Mouse (Mus musculus) liver, adult (tissue): ENCODE results near the gene Arhgap15.

Source experiments
- GATA4 ChIP-seq: IDR thresholded peaks from 2 replicates; pipeline ENCODE4 v1.6.1; 2014; ENCODE audit warnings: mild to moderate bottlenecking, low read length; ENCODE audit not compliant: insufficient replicate concordance

Arhgap15 gene

DNA sequence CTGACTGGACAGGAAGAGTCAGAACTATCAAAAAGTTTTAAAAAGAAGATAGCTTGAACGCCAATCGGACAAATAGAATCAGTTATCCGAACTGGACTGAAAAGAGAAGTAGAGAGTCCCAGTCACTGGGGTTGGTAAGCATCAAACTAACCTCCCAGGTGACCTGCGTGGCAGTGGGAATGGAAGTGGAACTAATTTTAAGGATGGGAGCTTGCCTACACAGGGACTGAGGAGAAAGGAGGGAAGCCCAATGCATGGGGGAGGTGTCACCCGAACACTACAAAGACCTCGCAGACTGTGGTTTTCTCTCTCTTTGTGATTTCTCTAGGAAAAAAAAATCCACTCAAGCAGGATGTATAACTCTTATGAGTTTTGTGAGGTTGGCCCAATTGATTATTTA lies 469.2 kb downstream of the Arhgap15 start:
- no peak for TF ChIP-seq GATA4

DNA sequence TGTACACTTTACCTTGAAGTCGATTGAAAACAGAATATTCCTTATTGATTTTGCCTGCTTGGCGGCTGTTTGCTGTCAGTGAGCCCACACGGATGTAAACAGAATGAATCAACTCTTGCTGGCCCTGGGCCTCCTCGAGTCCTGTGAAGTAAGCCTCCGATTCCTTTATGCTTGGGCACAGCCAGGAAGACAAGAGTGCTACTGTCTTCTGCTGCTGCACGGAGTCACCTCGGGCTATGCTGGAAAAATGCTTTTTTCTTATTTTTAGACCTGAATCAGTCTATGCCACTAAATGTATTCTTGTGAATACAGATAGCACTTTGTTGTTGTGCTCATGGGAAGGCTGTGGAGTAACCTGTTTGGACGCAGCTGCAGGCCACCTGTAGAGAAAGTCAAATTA lies 469.7 kb downstream of the Arhgap15 start:
- no peak for TF ChIP-seq GATA4

DNA sequence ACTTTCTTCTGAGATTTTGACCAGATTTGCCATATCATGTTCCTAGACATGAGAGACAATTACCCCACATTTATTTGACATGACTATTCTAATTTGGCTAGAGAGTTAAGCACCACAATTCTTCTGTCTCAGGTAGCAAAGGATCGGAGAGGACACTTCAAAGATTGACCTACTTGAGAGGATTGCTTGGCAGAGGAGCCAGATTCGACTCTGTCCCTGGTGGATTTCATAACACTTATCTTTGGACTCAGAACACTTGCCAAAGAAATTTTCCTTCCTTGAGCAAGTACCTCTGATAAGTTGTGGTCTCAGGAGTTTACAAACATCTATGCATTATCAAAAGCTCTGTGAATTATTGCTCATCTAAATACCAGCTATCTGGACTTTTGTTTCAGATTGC lies 473.1 kb downstream of the Arhgap15 start:
- no peak for TF ChIP-seq GATA4

DNA sequence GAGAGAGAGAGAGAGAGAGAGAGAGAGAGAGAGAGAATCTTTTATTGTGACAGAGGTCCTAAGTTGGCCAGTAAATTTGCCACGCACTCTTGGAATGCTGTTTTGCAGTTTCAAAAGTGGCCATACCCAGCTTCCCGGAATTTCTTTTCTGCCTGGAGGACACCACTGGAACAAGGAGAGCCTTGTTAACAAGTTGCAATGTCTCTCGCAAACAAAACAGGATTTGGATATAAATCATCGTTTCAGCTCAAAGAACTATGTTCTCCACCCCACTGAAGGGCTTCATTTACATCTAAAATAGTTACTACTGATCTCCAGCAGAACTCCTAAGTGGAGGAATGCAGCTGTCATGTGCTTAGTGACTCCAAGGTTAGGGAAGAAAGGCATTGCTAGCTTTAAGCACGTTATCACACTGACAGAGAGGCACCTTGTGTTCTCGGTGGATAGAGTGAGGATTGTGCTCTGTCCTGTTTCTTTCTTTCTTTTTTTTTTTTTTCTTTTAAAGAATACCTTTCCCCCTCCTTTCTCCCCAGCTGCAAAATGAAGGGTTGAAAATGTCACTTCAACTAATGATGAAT lies 473.6 kb downstream of the Arhgap15 start:
- no peak for TF ChIP-seq GATA4

DNA sequence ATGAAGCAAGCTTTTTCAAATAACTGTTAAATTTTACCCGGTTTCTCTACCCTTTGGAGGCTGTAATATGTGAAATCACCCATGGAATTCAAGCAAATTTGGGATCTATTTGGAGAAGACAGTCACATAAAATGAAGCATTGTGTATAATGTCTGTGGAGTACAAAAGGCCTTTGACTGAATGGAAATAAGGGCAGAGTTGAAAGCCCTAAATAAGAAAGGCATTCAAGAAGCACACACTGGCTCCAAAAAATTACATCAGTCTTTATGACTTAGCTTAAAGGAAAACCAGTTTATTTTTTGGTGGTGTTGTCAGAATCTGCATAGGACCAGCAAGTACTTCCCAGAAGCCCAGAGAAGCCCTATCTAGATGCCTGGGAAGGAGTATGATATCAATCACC lies 486.2 kb downstream of the Arhgap15 start:
- TF ChIP-seq GATA4, result no peak

DNA sequence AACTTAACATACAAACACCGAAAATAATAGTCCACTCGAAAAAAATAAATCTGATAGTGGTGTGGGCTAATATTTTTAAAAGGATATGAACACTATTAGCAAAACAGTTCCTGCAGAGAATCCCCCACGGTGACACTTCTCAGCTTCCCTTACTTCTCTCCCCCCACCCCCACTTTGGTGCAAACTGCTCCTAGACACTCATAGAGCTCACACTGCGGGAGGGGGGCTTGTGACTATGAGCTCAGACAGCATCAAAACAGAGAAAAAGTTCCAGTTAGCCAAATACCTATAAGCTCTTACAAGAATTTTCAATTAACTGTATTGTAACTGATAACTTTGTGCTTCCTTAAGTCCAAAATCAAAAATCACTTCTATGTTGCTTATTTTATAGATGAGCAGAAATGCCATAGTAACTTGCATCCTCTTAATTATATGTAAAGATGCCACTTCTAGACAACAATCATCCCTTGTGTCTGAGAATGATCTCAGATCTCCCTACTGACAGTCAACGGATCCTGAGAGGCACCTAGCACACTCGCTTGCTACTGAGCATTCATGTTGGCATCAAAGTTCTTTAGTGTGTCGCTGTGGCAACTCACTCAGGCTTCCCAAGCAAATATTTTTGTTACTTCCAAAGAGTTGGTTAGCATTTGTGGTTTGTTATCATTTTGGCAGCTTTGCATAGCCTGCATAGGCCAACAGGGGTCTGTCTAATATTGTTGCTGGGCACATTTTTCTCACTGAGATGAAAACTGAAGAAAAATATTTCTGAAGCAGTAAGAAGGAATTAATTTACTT lies 493.2 kb downstream of the Arhgap15 start:
- TF ChIP-seq GATA4, result no peak

DNA sequence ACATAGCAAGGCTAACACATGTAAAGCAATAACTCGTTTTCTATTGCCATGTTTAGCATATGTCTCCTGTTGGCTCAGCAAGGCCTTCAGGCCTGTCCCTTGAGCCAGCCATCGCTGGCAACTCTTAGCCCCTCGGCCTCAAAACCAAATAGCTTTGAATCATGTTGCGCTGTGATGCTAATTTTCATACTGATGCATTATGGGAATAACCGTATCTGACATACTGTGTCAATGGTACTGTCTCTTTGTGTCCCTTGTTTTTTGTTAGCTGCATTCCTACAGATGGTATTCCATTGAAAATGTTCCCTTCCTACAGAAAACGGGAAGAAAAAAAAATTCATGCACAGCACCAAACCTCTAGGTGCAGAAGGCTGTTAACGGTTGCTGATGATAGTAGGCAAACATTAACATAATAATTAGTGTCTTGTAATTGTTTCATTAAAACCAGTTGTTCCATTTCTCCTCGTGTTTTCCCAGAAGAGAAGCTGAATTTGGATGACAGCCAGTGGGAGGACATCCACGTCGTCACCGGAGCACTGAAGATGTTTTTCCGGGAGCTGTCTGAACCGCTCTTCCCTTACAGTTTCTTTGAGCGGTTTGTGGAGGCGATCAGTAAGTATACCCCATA lies 494.1 kb downstream of the Arhgap15 start:
- no peak for TF ChIP-seq GATA4

DNA sequence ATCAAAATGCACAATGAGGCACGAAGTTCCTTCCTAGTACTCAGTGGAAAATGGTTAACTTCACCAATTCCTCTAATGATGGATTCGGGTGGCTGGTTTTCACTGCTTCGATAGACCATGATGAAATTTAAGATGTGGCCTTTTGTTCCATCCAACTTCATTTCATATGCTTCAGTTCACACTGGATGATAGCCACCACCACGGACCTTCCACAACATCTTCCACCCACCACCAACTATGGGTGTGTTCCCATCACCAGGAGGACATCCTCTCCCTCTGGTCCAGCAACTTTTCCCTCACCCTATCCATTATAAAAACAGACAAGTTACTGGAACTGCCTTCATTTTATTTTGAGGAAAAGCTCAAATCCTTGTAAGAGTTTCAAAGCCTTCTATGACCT lies 506.7 kb downstream of the Arhgap15 start:
- no peak for TF ChIP-seq GATA4

DNA sequence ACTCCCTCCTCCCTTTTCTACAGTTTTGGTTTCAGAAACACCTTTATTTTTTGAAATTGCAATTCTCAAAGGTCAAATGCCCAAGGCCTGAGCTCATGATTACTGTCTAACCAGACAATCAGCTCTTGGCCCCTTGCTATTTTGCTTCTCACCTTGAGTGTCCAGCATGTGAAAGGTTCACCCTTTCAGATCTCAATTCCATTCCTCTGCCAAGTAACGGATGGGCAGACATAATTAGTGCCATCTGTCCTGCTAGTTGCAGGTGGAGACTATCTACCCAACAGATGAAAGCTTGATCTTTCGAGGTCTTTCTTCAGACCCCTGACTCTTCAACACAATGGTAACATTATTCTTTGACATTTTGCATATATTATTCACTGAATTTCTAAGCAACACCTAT lies 509.3 kb downstream of the Arhgap15 start:
- no peak for TF ChIP-seq GATA4

DNA sequence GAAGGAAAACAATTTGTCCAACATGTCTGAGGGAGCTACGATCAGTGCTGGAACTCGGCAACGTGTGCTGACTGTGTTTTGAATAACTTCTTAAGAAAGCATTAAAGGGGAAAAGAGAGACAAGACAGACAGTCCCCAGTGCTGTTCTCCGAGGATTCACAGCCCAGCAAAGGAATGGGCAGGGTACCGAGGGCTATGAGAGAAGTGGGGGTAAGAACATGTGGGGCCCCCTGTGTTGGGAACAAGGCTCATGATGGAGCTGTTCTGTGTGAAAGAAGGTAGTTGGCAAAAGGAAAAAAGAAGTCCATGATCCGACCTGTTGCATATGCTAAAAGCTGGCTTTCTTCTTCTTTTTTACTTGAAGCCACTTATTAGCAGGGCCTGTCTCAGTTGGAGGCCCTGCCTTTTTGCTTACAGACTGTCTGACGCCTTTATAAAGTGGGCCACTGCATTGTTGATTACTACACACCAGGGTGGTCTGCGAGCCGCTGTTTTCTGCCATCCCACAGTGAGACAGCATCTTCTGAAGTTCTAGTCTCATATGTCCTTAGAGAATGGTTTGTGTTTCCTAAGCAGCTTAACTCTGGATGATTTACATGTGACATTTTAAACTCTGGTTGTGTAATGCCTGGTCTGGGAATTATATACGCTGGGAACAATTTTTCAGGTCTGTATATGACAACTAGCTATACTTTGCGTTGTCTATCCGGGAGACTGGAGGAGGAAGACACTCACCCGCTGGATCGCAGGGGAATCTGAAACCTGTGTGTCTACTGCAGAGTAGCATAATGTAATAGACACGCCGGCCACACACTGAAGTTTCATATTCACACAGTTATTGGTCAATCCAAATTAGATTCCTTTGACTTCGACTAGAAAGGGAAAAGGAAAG lies 523.1 kb downstream of the Arhgap15 start:
- no peak for TF ChIP-seq GATA4

DNA sequence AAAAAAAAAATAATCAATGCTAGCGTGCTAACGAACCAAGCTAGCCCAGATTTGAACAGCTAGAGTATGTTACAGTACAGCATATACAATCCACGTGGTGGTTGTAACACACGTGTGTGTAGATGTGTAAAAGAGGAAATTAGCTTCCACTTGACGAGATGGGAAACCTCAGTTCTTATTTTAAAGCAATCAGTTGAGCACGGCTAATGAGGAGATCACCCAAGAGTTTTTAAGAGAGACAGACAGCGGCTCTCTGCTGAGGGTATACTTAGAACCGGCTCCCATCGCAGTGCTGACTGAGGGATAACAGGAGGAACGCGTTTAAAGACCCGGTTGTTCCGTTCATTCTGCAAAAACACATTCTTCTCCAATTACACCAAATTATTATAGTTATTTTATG lies 524.0 kb downstream of the Arhgap15 start:
- no peak for TF ChIP-seq GATA4

DNA sequence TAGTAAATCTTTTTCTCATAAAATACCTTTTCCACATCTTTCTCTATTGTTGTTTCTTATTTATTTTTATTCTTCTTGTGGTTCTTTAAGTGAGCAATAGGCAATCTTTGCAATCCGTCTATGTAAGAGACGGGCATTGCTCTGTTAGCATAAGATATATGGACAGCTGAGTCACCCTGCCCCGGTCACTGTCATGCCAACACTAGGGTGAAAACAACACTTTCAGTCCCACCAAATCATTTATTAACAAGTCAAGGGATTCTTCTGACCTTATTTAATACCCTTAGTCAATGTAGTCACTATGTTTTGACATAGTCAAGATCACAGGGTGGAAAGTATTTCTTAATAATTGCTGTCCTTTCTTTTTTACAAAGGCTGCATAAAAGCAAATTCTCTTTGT lies 525.8 kb downstream of the Arhgap15 start:
- TF ChIP-seq GATA4, result no peak

DNA sequence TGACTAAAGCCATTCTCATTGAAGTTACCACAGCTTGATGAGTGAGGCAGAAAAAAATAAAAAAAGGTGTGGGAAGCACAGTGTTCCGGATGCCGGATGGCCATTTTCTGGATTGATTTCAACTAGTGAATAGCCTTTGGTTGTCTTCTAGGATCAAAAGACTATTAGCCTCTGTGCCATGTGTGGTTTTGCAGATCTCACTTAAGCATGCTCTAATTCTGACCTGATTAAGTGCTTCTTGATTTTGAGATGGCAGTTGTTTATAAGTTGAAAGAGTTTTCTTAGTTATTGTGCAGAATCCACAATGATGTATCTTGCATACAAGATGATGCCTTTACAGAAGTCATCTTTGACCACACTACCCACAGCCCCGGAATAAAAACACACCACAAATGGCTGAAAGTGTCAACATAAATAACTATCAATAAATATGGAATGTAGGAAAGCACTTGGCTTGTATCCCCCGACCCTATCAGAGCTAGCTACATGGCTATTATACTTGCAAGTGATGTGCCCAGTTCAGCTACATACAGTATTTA lies 537.6 kb downstream of the Arhgap15 start:
- TF ChIP-seq GATA4, result no peak

DNA sequence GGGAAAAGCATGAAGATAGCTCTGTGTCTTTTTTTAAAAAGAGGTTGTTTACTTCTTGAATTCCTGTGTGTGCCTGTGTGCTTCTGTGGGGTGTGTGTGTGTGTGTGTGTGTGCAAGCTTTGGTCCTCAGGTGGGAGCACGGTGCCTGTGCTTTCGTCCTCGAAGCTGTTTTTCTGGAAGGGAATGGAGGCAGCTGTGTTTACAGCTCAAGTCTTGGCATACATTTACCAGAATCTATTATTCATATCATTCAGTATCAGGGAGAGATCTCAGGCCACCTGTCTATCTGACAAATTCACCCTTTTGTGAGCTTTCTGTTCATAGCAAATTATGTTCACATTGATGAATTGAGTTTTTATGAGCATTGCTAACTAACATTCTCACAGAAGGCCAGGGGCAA lies 550.5 kb downstream of the Arhgap15 start:
- no peak for TF ChIP-seq GATA4

DNA sequence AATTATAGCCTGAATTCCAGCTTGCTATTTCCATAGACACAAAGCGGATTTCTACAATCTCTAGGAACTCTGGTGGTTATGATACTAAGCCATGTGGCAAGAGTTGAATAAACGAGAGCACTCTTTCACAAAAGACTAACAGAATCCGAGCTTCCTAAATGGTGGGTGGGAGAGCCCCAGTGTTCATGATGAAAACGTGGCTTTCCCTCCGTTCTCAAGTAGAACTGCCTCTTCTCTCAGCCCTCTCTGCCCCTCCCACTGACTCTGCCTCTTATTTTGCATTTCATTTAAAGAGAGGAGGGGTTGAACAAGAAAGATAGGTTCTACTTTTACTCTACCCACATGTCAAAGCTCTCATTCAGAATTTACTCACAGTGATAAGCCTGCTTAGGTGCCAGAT lies 551.3 kb downstream of the Arhgap15 start:
- no peak for TF ChIP-seq GATA4
